Mouse (Mus musculus): ENCODE measurements around the gene St3gal3.
A peak's percentile ranks its signal among the peaks of the same experiment; 100 is the strongest.

DNA sequence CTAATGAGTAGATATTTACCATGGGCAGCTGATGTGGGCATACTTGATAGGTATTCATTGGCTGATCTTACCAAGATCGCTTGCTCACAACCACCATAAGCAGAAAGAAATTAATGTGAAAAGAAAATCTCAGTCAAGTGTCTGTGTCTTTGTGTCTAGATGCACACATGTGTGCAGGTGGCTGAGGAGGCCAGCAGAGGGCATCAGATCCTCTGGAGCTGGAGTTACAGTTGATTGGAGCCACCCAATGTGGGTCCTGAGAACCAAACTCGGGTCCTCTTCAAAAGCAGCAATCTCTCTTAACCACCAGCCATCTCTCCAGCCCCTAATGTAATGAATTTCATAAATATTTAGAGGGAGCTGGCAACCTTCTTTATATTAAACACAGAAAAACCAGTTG is 99.6 kb downstream of the St3gal3 start:
- TF ChIP-seq CTCF (IDR thresholded peaks at IDR 0.05; ENCODE audit: low read depth) (peak; percentile 46), EP300 (IDR thresholded peaks at IDR 0.05; ENCODE audit: low read depth) (no peak)
